Mouse (Mus musculus): ENCODE results near the gene Eif3k.

The Eif3k gene

DNA sequence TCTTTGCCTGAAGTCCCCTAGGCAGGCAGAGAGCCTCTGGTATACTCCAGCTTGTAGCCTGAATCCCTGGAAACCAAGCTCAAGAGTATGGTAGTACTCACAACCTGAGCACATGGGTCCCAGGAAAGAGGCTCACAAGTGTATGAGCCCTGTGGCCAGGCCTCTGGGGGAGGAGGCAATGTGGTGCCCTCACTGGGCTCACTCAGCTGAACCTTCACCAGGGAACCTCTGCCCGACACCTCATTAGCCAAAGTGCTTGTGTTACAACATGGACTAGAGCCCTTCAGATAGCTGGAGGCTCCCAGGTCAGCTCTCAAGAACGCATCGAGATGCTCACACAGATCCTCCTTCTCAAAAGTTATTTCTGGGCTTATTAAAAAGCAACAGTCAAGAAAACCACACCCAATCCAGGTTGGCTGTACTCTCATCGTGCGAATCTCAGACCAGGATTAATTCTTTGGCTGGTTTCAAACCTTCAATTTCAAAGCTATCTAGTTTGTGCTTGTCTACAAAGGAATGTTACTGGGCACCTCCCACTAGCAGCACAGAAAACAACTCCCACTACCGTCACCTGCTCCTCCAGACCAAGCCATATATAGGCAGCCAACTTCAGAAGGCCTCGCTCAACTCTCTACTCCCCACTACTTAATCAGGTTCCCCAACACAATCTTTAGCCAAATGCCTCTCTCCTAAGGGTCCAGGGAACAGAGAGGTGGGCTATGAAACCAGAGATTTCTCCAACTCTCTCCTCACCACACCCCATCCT lies 42.1 kb downstream of the Eif3k start:
- no peak for DNase-seq (ENCODE audit: low spot score in 2 of 2)

DNA sequence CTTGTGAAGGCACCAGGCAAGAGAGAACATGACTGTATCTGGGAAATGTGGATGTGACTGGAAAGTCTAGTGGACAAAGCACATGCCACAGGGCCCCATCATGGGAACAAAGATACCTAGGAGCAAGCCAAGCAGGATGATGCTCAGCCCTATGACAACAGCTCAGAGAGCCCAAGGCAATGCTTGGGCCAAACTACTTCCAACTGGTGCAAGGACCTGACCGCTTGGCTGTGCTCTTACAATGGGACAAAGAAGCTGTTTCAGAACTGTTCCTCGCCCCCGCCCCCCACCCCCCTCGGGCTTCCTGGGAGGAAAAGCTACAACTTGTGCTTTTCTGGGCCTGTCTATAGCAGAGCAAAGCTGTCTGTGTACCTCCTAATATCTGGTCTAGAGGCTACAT lies 43.0 kb downstream of the Eif3k start:
- no peak for DNase-seq (ENCODE audit: low spot score in 2 of 2)

DNA sequence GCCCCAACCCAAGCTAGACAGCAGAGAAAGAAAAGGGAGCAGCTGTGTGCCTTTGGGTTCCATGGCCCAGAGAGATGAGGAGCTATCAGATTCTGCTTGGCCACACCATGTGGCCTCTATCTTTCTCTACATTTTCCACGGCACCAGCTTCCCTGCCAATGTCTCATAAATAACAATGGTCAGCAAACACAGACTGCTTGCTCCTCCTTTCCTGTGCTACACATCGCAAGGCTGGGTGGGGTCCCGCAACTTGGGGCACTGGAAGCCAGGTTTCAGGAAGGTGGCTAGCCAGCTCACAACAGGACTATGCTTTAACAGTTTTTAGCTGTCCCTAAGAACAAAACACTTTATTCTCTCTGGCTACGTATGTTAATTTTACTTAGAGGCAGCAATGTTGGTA lies 44.9 kb downstream of the Eif3k start:
- no peak for DNase-seq (ENCODE audit: low spot score in 2 of 2)

DNA sequence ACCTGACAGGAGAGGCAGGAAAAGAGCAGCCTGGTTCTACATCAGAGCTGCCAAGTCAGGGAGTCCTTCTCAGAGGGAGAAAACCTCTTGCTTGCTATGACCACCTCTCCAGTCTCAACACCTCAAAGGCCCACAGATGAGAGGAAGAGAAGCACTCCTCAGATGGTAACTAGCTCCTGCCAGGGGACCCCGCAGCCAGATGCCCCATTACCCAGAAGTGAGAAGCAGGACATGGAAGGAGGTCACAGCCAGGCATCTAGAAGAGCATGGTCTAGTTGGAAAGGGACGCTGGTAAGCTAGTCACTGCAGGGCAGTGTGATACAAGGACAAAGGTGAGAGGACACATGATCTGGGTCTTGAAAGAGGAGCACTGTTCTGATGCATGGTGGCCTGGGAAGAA lies 47.8 kb downstream of the Eif3k start:
- no peak for DNase-seq (ENCODE audit: low spot score in 2 of 2)

DNA sequence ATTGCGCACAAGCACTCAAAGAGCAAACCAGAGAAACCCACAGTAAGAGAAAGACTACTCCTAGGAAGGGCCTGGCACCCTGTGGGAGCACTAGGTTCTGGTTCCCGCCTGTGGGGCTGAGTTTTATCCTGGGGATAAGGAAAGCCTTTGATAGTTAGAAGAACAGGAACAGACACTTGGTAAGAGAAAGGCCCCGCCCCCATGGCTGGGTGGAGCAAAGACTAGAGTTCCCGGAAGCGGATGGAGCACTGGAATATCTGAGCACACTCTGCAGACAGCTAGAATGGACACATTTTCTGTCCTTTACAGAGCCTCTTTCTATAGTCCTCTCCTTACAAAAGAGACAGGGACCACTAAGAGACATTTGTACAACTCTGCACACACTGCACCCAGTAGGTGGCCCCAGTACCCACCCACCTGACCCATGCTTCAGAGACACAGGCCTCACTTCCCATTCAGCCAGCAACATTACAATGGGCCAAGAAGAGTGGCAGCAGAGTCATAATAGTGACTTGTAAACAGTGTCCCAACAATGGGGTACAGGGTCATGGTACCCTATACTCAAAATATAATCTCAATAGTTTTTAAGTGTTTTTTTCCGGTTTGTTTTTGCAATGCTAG lies 49.1 kb downstream of the Eif3k start:
- DNase-seq (ENCODE audit: low spot score in 2 of 2) = no peak

DNA sequence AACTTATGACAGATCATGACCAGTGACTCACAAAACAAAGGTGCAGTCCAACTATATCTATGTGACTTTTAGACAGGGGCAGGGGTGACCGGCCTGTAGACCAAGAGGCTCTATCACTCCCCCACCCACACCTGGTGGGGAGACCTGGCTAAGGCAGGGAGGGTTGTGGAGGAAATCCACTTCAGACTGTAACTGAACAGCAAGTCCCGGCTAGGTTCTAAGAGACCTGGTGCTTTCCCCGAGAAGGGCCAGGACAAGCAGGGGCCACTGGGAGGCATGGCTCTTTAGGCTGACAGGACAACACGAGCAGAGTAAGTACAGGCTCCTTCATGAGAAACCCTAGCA lies 50.0 kb downstream of the Eif3k start:
- DNase-seq (ENCODE audit: low spot score in 2 of 2) = no peak

DNA sequence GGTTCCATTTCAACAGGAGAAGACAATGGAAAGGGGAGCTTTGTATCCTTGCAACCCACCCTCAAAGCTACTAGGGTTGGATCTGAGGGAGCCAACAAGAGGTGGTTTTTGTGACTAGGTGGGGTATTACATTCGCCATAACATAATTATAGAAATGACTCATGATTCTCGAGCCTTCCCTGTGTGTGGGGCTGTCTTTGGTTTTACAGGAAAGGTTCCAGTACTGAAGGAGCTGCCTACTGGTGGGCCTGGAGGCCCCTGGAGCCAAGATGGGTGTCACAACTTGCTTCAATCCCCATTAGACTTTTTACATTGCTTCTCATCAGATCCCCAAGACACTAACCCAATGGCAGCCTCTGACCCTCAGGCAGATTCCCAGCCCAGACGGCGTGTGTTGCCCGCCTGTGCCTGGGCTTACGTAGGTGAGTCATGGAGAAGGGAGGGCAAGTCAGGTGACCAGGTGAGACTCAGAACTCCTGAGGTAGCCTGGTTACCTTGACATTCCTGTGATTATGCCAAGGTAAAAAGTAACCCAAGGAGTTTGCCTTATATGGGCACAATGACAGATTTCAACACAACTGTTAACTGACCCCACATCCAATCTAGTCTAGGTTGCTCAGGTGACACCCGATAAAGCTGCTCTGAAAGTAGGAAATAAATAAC lies 50.5 kb downstream of the Eif3k start:
- DNase-seq (ENCODE audit: low spot score in 2 of 2) = no peak

DNA sequence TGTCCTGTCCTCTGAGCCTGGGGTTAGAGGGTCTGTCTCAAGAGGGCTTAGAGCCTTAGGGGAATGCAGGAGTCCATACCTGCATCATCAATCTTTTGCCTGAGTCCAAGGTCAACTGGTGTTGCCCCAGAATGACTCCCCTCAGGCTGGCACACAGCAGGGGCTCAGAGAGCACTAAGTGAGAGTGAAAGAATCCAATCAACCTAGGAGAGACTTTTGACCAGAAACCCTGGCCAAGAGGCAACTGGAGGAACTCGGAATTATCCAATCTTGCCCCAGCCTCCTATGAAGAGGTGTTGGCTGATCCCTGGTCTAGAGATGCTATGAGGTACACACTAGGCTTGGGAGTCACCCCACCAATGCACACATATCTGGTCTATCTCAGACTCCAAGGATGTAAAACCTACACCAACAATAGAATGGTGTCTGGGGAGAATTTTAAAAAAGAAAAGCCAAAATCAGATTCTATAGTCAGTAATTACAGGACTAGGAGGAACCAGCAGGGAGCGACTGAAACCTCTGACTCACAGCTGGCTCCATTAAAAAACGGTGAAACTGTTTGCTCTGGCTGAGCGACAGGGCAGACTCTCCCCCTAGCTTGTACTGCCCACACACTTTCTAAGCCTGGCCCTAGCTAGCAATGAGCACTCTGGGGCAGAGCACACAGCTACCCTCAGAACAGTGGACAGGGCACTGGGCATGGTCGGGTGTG lies 51.2 kb downstream of the Eif3k start:
- no peak for DNase-seq (ENCODE audit: low spot score in 2 of 2)

DNA sequence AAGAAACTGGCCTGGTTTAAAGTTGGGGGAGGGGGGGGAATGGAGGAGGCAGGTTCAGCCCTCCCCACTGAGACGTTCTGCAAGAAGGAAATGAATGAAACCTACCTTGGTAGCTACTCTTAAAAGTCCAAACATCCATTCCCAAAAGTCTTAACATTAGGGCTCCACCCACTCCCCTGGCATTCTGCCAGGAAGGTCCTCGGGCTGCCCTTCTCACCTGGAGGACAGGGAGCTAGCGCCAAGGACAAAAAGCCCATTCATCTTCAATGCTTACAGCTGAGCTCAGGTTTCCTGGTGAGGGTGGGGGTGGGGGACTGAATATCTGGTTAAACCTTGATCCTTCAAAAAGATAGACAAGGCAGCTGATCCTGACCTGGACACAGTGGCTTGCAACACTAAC lies 52.3 kb downstream of the Eif3k start:
- DNase-seq (ENCODE audit: low spot score in 2 of 2) = no peak

DNA sequence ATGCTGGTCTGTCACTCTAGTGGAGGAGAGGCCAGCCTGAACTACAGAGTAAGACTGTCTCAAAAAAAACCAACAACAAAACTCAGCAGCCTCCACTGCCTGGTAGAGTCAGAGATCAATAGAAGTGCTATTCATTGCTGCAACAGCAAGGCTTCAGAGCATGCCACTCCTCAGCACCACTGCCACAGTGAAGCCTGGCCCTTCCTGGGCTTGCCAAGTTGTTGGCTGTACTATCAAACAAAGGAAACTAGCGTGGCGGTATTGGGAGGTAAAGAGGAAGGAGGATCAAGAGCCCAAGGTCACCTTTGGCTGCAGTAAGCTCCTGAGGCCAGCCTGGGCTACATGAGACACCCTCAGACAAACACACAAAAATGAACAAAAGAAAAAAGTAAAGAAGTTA lies 55.5 kb downstream of the Eif3k start:
- no peak for DNase-seq (ENCODE audit: low spot score in 2 of 2)

DNA sequence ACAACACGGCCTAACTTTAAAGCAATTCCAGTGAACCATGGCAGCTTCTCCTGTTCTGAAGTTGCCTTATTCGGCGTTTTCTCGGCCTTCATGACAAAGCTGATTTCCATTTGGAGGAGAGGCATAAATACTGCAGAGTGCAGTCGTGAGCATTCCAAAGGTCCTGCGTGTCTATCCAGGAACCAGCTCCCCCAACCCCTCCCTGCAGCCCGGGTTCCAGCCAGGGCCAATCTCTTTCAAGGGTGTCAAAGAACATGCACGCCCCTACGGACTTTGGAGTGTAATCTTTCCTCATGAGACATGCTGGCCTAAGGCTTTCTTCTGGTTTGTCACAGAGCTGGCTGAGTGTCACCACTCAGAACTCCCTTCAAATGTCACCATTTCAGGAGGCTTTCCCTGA lies 56.3 kb downstream of the Eif3k start:
- DNase-seq (ENCODE audit: low spot score in 2 of 2) = peak; percentile 77 to 81

DNA sequence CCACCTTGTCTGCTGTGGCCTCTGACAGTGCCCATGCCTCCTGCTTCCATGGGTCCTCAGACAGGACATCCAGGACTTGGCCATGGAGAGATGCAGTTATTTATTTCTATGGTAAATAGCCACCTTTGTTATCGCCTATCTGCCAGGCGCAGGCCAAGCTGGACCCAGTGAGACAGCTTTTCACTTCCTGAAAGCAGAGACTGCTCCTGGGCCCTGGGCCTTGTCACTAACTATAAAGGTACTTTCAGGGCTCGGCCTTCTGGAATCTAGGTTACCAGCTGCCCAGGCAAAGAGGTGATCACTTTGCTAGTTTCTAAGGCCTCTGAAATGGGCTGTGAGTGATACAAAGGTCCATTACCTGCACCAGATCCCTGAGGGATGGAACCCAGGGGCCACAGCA lies 56.9 kb downstream of the Eif3k start:
- DNase-seq (ENCODE audit: low spot score in 2 of 2) = no peak

DNA sequence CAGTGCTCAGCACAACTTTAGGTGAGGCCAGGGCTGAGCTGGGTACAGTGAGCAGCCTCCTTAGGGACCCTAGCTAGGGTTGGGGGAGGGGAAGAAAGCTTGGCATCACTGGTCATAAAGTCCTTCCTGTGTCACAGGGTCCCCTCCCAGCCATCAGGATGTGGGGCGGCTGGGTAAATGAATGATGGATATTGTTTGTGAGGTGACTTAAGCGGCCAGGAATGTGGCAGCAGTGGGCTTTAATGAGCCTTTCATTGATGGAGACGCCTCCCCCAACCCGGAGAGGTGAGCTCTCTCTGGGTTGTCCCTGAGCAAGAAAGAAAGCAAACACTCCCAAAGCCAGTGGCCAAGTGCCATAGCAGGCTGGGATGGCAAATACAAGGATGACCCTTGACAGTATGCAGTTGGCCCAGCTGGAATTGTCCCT lies 57.8 kb downstream of the Eif3k start:
- no peak for DNase-seq (ENCODE audit: low spot score in 2 of 2)

DNA sequence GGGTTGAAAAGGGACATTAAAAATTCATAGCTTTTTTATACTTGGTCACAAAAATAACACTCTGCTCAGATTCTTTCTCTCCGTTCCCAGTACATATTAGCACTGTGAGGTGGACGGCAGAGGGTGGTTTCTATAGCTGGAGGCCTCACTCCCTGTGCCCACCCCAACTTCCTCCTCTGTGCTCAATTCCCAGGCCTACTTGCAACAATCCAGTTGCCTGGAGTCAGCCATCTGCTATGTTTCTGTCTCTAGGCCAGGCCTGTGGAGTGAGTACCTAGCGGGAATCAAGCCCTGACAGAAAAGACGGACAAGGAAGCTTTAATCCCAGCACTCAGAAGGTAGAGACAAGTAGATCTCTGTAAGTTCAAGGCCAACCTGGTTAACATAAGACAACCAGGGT lies 59.1 kb downstream of the Eif3k start:
- DNase-seq (ENCODE audit: low spot score in 2 of 2) = no peak

DNA sequence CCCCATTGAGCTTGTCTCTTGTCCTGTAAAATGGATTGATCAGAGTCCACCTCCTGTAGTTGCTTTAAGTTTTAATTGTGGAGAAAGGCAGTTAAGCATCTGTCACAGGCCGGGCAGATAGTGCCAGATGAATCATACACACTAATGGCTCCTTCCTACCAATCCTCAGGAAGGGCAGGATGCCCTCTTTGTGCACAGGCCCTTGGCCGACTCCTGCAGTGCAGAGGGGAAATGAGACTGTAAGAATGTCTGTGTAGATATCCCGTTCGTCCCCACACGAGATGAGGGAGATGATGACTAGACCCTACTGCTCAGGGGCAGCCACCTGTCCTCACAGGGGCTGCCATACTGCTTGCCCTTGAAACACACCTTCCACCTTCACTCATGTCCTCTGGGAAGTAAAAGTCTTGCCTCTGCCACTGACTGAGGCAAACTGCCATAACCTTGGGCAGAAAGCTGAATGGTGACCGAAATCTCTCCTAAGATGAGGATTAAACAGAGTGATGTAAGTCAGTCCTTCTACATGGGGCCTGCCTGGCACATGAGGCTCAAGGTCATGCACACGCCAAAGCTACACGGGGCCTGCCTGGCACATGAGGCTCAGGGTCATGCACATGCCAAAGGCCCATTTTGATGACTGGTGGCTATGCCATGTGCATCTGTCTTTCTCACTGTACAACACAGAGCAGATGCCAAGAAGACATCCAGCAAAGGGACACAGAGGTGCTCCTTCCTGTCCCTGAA lies 59.8 kb downstream of the Eif3k start:
- no peak for DNase-seq (ENCODE audit: low spot score in 2 of 2)
